Mouse (Mus musculus): ENCODE results near the gene Zfp652. TPM values are rescaled to one million over a fixed set of nuclear protein-coding genes. Genes with fewer than 3 reads are reported as not detected.
A peak's percentile ranks its signal among the peaks of the same experiment; 100 is the strongest.

The Zfp652 gene
- polyA plus RNA-seq, 1 experiment from 2014 or later, result 32.1 TPM

DNA sequence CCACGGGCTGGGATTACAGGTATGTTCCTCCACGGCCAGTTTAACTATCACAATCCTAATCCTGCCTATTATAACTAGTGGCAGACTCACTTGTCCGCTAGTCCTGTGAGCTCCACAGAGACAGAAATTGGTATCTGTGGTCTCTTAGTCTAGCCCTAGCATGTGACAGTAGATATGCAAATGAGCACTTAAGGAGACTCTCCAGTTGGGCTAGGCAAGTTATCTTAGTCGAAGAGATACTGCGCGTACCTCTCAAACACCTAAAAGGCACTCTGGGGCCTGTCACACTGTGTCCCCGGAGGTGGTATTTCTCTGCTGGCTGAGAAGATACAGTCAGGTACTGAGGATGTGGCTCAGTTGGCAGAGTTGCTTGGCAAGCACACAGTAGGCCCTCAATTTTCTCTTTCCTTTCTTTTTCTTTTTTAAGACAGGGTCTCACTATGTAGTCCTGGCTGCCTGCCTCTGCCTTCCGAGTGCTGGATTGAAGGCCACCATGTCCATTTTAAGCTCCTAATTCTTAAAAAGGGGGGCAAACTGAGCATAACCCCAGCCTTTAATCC is 80.6 kb downstream of the Zfp652 start:
- Histone ChIP-seq H3K4me1 (replicated peaks) (peaks cover 9% of the 10 kb centered on the region), H3K9ac (replicated peaks) (no peak overlapping the region), H3K36me3 (no peaks in the 10 kb centered on the region), H3K9me3 (no peaks in the 10 kb centered on the region), H3K4me2 (replicated peaks) (no peak overlapping the region), H3K4me3 (replicated peaks) (no peak overlapping the region), H3K27me3 (peaks cover 25% of the 10 kb centered on the region), H3K27ac (no peak overlapping the region)
- ATAC-seq, result no peak
- 94% methylated on average over 8 of the region's 8 CpGs for WGBS

GRCm38 (mm10) chr11:95794201-95794600 is 81.7 kb downstream of the Zfp652 start:
- peaks cover 27% of the 10 kb centered on the region for H3K27me3 ChIP-seq
- H3K27ac ChIP-seq, result no peak overlapping the region
- WGBS, result 75% methylated on average over 5 of the region's 5 CpGs
- no peaks in the 10 kb centered on the region for H3K9me3 ChIP-seq
- no peak overlapping the region for H3K4me2 ChIP-seq (replicated peaks)
- no peaks in the 10 kb centered on the region for H3K36me3 ChIP-seq
- H3K9ac ChIP-seq (replicated peaks), result no peak overlapping the region
- no peak overlapping the region for H3K4me3 ChIP-seq (replicated peaks)
- H3K4me1 ChIP-seq (replicated peaks), result peaks cover 9% of the 10 kb centered on the region
- no peak for ATAC-seq

- Histone ChIP-seq H3K27ac (no peak overlapping the region), H3K4me1 (replicated peaks) (peaks cover 9% of the 10 kb centered on the region), H3K27me3 (peaks cover 27% of the 10 kb centered on the region), H3K4me2 (replicated peaks) (no peak overlapping the region), H3K9me3 (no peaks in the 10 kb centered on the region), H3K9ac (replicated peaks) (no peak overlapping the region), H3K4me3 (replicated peaks) (no peak overlapping the region), H3K36me3 (no peaks in the 10 kb centered on the region)
- WGBS, result 80% methylated on average over 5 of the region's 5 CpGs
- ATAC-seq, result no peak
Measured at GRCm38 (mm10) chr11:95795582-95795981, 83.1 kb downstream of the Zfp652 start.

- no peak overlapping the region for H3K27ac ChIP-seq
- H3K9ac ChIP-seq (replicated peaks), result no peak overlapping the region
- no peaks in the 10 kb centered on the region for H3K27me3 ChIP-seq
- no peak overlapping the region for H3K4me2 ChIP-seq (replicated peaks)
- no peaks in the 10 kb centered on the region for H3K36me3 ChIP-seq
- H3K4me3 ChIP-seq (replicated peaks), result no peak overlapping the region
- H3K4me1 ChIP-seq (replicated peaks), result peaks cover 6% of the 10 kb centered on the region
- H3K9me3 ChIP-seq, result peaks cover 3% of the 10 kb centered on the region; the same call in 1 of the 2 replicates
- ATAC-seq, result no peak
- WGBS, result 75% methylated on average over 5 of the region's 5 CpGs
Measured at GRCm38 (mm10) chr11:95805010-95805409, 92.5 kb downstream of the Zfp652 start.

GRCm38 (mm10) chr11:95805527-95805926 is 93.1 kb downstream of the Zfp652 start:
- H3K4me2 ChIP-seq (replicated peaks), result no peak overlapping the region
- peaks cover 7% of the 10 kb centered on the region for H3K4me1 ChIP-seq (replicated peaks)
- H3K4me3 ChIP-seq (replicated peaks), result no peak overlapping the region
- ATAC-seq, result no peak
- WGBS, result 59% methylated on average over 3 of the region's 3 CpGs
- no peaks in the 10 kb centered on the region for H3K27me3 ChIP-seq
- H3K27ac ChIP-seq, result no peak overlapping the region
- no peak overlapping the region for H3K9ac ChIP-seq (replicated peaks)
- H3K9me3 ChIP-seq, result peaks cover 3% of the 10 kb centered on the region; the same call in 1 of the 2 replicates
- H3K36me3 ChIP-seq, result no peaks in the 10 kb centered on the region

DNA sequence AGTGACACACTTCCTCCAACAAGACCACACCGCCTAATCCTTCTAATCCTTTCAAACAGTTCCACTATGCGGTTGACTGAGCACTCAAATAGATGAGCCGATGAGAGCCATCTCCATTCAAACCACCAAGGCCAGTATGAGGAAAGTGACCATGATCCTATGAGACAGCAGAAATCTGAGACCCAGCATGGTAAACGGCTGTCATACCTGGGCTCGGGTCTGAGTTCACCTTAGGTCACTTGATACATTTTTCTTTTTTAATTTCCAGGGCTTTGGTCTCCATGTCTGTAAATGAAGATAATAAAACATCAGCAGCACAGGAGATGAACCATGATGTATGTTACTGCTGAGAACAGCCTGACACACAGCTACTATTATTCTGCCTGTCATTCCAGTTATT is 95.4 kb downstream of the Zfp652 start:
- peaks cover 3% of the 10 kb centered on the region; the same call in 1 of the 2 replicates for H3K9me3 ChIP-seq
- no peaks in the 10 kb centered on the region for H3K27me3 ChIP-seq
- ATAC-seq, result no peak
- no peak overlapping the region for H3K4me3 ChIP-seq (replicated peaks)
- peaks cover 7% of the 10 kb centered on the region for H3K4me1 ChIP-seq (replicated peaks)
- no peaks in the 10 kb centered on the region for H3K36me3 ChIP-seq
- H3K4me2 ChIP-seq (replicated peaks), result no peak overlapping the region
- 83% methylated on average over 5 of the region's 5 CpGs for WGBS
- H3K9ac ChIP-seq (replicated peaks), result no peak overlapping the region
- no peak overlapping the region for H3K27ac ChIP-seq

DNA sequence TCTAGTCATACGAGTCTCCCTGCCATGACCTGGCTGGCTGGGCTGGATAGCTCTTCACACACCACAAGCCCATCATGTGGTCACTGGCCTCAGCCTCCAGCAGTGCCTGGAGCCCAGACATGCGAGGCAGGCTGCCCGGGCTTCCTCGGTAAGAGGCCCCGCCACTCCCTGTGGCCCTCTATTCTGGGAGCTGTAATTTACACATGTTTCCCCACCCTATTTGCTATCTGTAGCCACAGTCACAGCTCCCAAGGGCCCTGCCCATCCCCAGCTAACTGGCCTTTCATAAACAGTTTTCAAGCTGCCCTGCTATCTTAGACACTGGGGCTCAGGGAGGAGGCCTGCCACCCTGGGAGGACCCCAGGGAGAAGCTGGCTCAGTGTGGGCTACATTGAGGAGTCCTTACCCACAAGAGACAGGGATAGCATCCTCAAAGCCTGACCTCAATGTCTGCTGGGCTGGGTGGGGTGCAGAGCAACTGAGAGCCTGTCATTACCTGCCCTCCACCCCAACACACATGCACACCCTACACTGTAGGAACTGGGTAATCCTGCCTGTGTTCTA is 96.1 kb downstream of the Zfp652 start:
- Histone ChIP-seq H3K27me3 (no peaks in the 10 kb centered on the region), H3K27ac (no peak overlapping the region), H3K9me3 (peaks cover 3% of the 10 kb centered on the region; the same call in 1 of the 2 replicates), H3K36me3 (no peaks in the 10 kb centered on the region), H3K9ac (replicated peaks) (no peak overlapping the region), H3K4me3 (replicated peaks) (no peak overlapping the region), H3K4me2 (replicated peaks) (no peak overlapping the region), H3K4me1 (replicated peaks) (peaks cover 7% of the 10 kb centered on the region)
- ATAC-seq, result no peak
- 88% methylated on average over 5 of the region's 5 CpGs for WGBS

GRCm38 (mm10) chr11:95809603-95810002 is 97.1 kb downstream of the Zfp652 start:
- Histone ChIP-seq H3K9me3 (peaks cover 3% of the 10 kb centered on the region; the same call in 1 of the 2 replicates), H3K9ac (replicated peaks) (no peak overlapping the region), H3K4me2 (replicated peaks) (no peak overlapping the region), H3K27me3 (no peaks in the 10 kb centered on the region), H3K4me1 (replicated peaks) (peaks cover 7% of the 10 kb centered on the region), H3K36me3 (no peaks in the 10 kb centered on the region), H3K27ac (no peak overlapping the region), H3K4me3 (replicated peaks) (no peak overlapping the region)
- 3% methylated on average over 5 of the region's 5 CpGs for WGBS
- ATAC-seq, result no peak

- H3K4me1 ChIP-seq (replicated peaks), result peaks cover 7% of the 10 kb centered on the region
- no peaks in the 10 kb centered on the region for H3K27me3 ChIP-seq
- H3K9me3 ChIP-seq, result peaks cover 3% of the 10 kb centered on the region; the same call in 1 of the 2 replicates
- no peak overlapping the region for H3K9ac ChIP-seq (replicated peaks)
- H3K4me2 ChIP-seq (replicated peaks), result no peak overlapping the region
- ATAC-seq, result no peak
- 60% methylated on average over 7 of the region's 7 CpGs for WGBS
- no peak overlapping the region for H3K27ac ChIP-seq
- H3K36me3 ChIP-seq, result no peaks in the 10 kb centered on the region
- no peak overlapping the region for H3K4me3 ChIP-seq (replicated peaks)
Measured at GRCm38 (mm10) chr11:95810828-95811227, 98.4 kb downstream of the Zfp652 start.

DNA sequence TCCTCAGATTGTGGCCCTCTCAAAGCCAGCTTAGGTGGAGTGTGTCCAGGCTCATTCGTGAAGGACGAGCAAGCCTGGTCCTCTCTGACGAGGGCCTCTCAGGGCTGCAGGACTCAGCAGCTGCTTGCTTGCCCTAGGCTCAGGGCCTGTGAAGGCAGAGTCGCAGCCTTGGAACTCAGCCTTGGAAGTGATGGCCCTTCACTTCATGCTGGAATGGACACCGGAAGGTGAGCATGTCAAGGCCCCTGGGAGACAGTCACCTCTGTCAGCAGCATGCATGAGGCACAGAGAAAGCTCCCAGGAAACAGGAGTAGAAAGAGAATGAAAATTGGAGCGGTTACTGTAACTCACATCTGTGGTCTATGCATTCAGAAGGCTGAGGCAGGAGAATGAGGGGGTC is 99.3 kb downstream of the Zfp652 start:
- no peak overlapping the region for H3K27ac ChIP-seq
- 90% methylated on average over 6 of the region's 6 CpGs for WGBS
- H3K36me3 ChIP-seq, result no peaks in the 10 kb centered on the region
- no peaks in the 10 kb centered on the region for H3K27me3 ChIP-seq
- H3K4me1 ChIP-seq (replicated peaks), result peaks cover 7% of the 10 kb centered on the region
- no peak overlapping the region for H3K4me2 ChIP-seq (replicated peaks)
- ATAC-seq, result no peak
- peaks cover 3% of the 10 kb centered on the region; the same call in 1 of the 2 replicates for H3K9me3 ChIP-seq
- no peak overlapping the region for H3K9ac ChIP-seq (replicated peaks)
- H3K4me3 ChIP-seq (replicated peaks), result no peak overlapping the region

DNA sequence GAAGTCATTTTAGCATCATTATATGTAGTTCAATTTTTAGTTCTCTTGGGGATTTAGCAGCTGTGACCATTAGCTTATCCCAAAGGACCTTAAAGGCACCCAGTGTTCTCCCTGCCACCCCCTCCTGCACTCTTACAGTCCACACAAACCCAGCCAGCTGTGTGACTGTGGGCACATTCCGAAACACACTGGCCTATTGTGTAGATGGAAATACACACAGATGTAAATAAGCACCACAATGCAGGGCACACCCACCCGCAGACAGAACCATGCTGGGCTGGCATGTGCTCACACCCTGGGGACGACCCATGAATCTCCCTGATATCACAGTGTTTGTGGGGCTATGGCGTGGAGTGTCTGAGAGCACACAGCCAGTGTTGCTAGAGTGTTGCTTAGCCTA is 99.8 kb downstream of the Zfp652 start:
- no peak for ATAC-seq
- Histone ChIP-seq H3K36me3 (no peaks in the 10 kb centered on the region), H3K9me3 (peaks cover 3% of the 10 kb centered on the region; the same call in 1 of the 2 replicates), H3K9ac (replicated peaks) (0 out of 2 replicates have a peak overlapping the region, but pooled peaks have one; percentile 3), H3K27ac (no peak overlapping the region), H3K4me2 (replicated peaks) (no peak overlapping the region), H3K27me3 (no peaks in the 10 kb centered on the region), H3K4me1 (replicated peaks) (peaks cover 7% of the 10 kb centered on the region), H3K4me3 (replicated peaks) (no peak overlapping the region)
- 57% methylated on average over 4 of the region's 4 CpGs for WGBS

DNA sequence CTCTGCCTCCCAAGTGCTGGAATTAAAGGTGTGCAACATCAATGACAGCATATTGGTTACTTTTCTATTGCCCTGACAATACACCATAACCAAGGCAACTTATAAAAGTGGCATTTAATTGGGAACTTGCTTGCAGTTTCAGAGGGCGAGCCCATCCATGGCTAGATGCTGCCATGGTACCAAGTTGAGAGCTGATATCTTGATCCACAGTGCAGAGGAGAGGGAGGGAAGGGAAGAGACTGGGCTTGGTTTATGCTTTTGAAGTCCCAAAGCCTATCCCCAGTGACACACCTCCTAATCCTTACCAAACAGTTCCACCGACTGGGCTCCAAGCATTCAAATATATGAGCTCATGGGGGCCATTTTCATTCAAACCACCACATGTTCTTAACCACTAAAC is 101.6 kb downstream of the Zfp652 start:
- Histone ChIP-seq H3K9me3 (no peaks in the 10 kb centered on the region), H3K9ac (replicated peaks) (no peak overlapping the region), H3K4me1 (replicated peaks) (peaks cover 7% of the 10 kb centered on the region), H3K27me3 (no peaks in the 10 kb centered on the region), H3K36me3 (no peaks in the 10 kb centered on the region), H3K4me2 (replicated peaks) (no peak overlapping the region), H3K27ac (no peak overlapping the region), H3K4me3 (replicated peaks) (no peak overlapping the region)
- WGBS, result 85% methylated on average over 2 of the region's 2 CpGs
- ATAC-seq, result no peak

- no peaks in the 10 kb centered on the region for H3K9me3 ChIP-seq
- no peak overlapping the region for H3K4me3 ChIP-seq (replicated peaks)
- no peak overlapping the region for H3K27ac ChIP-seq
- no peak overlapping the region for H3K4me2 ChIP-seq (replicated peaks)
- 75% methylated on average over 5 of the region's 5 CpGs for WGBS
- H3K9ac ChIP-seq (replicated peaks), result no peak overlapping the region
- no peak for ATAC-seq
- H3K27me3 ChIP-seq, result no peaks in the 10 kb centered on the region
- no peaks in the 10 kb centered on the region for H3K36me3 ChIP-seq
- H3K4me1 ChIP-seq (replicated peaks), result peaks cover 2% of the 10 kb centered on the region
Measured at GRCm38 (mm10) chr11:95814857-95815256, 102.4 kb downstream of the Zfp652 start.
